ENCODE assay signal across 9 mouse cellular contexts in genomic region chr1:154729269-154729980, GRCm38 (mm10).
DNase-seq lines count a peak whose midpoint lies in the region; ATAC-seq and TF ChIP-seq lines count a peak whose summit lies in the region.
"Had no signal": no experiment of that assay in that cellular context is flagged by ENCODE, and none has a peak within 500 bp of the region (broad histone marks: within the 10 kb centered on the region; RNA-seq: fewer than 3 reads in every experiment).

No protein-coding gene starts in this region.

- H3K9me3 ChIP-seq in liver, embryonic 11.5 days (ENCODE audit: control insufficient read depth, low read length): no peaks in the 10 kb centered on the region
- no peaks in the 10 kb centered on the region for H3K9me3 ChIP-seq in heart, embryonic 10.5 days
- no peaks in the 10 kb centered on the region for H3K9me3 ChIP-seq in midbrain, postnatal 0 days (ENCODE audit: low read length)
- H3K9me3 ChIP-seq: embryonic facial prominence, embryonic 13.5 days had no signal

- peak; percentile 60 for DNase-seq in liver, adult 2 months (ENCODE audit: extremely low read depth, low read depth, low spot score)
- no peak for DNase-seq in liver, embryonic 11.5 days (ENCODE audit: low spot score)
- DNase-seq in adrenal gland, postnatal 36 days: peak; percentile 73 to 79
- peak; percentile 75 for DNase-seq in embryo, embryonic 9.5 days (ENCODE audit: extremely low spot score)
- peak; percentile 17 for DNase-seq in heart, embryonic 10.5 days (ENCODE audit: low spot score)
- DNase-seq in layer of hippocampus, postnatal 36 days: peak; percentile 71 to 80
- DNase-seq in midbrain, postnatal 0 days (ENCODE audit: low spot score): peak; percentile 96
- peak; percentile 46 for DNase-seq in thymus, postnatal 0 days (ENCODE audit: low spot score)

- H3K4me2 ChIP-seq in liver, embryonic 11.5 days: no peak overlapping the region
- no peak overlapping the region for H3K4me2 ChIP-seq in midbrain, postnatal 0 days (ENCODE audit: low read depth, low read length, poor library complexity, severe bottlenecking)
- H3K4me2 ChIP-seq: embryonic facial prominence, embryonic 13.5 days had no signal

- no peaks in the 10 kb centered on the region for H3K36me3 ChIP-seq in liver, adult 2 months (ENCODE audit: control insufficient read depth, insufficient read depth, low read length)
- no peaks in the 10 kb centered on the region for H3K36me3 ChIP-seq in liver, embryonic 11.5 days (ENCODE audit: control insufficient read depth, insufficient read depth, low read length)
- no peaks in the 10 kb centered on the region for H3K36me3 ChIP-seq in heart, embryonic 10.5 days
- no peaks in the 10 kb centered on the region for H3K36me3 ChIP-seq in midbrain, postnatal 0 days (ENCODE audit: insufficient read depth, low read length)
- H3K36me3 ChIP-seq: embryonic facial prominence, embryonic 13.5 days had no signal

- no peak for TF ChIP-seq POLR2A in liver, adult 2 months (IDR thresholded peaks at IDR 0.05; ENCODE audit: extremely low read depth, insufficient read depth, low read length)

- H3K79me2 ChIP-seq in liver, adult 2 months (ENCODE audit: control insufficient read depth, insufficient read depth, low read length): no peaks in the 10 kb centered on the region

- WGBS in liver, adult 2 months: 51% methylated on average over 6 of the region's 6 CpGs
- 53% methylated on average over 6 of the region's 6 CpGs for WGBS in liver, embryonic 11.5 days
- WGBS in heart, embryonic 10.5 days: 53% methylated on average over 6 of the region's 6 CpGs
- 62% methylated on average over 6 of the region's 6 CpGs for WGBS in midbrain, postnatal 0 days

- H3K4me3 ChIP-seq in liver, adult 2 months (ENCODE audit: insufficient read depth, low read depth, low read length): no peak overlapping the region
- no peak overlapping the region for H3K4me3 ChIP-seq in liver, embryonic 11.5 days (ENCODE audit: low read depth, low read length)
- no peak overlapping the region for H3K4me3 ChIP-seq in heart, embryonic 10.5 days
- H3K4me3 ChIP-seq in midbrain, postnatal 0 days (ENCODE audit: low read depth, low read length): no peak overlapping the region
- H3K4me3 ChIP-seq: embryonic facial prominence, embryonic 13.5 days had no signal

- no peak overlapping the region for H3K9ac ChIP-seq in liver, adult 2 months (ENCODE audit: low read depth, low read length)
- no peak overlapping the region for H3K9ac ChIP-seq in liver, embryonic 11.5 days (ENCODE audit: low read depth, low read length)
- no peak overlapping the region for H3K9ac ChIP-seq in midbrain, postnatal 0 days (replicated peaks; ENCODE audit: low read length, poor library complexity, severe bottlenecking)
- H3K9ac ChIP-seq: embryonic facial prominence, embryonic 13.5 days had no signal

- no peaks in the 10 kb centered on the region for H3K4me1 ChIP-seq in liver, adult 2 months (ENCODE audit: control insufficient read depth, insufficient read depth, low read length)
- H3K4me1 ChIP-seq in liver, embryonic 11.5 days (replicated peaks; ENCODE audit: control insufficient read depth, insufficient read depth, low read length): no peaks in the 10 kb centered on the region
- H3K4me1 ChIP-seq in heart, embryonic 10.5 days: peaks cover 18% of the 10 kb centered on the region
- peaks cover 6% of the 10 kb centered on the region; the same call in 1 of the 2 replicates for H3K4me1 ChIP-seq in midbrain, postnatal 0 days (ENCODE audit: insufficient read depth, low read length)

- peak; percentile 50 for TF ChIP-seq CTCF in liver, adult 2 months (IDR thresholded peaks at IDR 0.05; ENCODE audit: low read depth, low read length)
- peak; percentile 97 for TF ChIP-seq CTCF in midbrain, postnatal 0 days (IDR thresholded peaks at IDR 0.05)

- ATAC-seq in liver, embryonic 11.5 days (replicated peaks; ENCODE audit: low FRiP score): no peak
- no peak for ATAC-seq in midbrain, postnatal 0 days (ENCODE audit: low FRiP score)

- H3K27me3 ChIP-seq in liver, adult 2 months (ENCODE audit: control insufficient read depth, insufficient read depth, low read length): peaks cover 5% of the 10 kb centered on the region; the same call in 1 of the 2 replicates
- H3K27me3 ChIP-seq in liver, embryonic 11.5 days (replicated peaks; ENCODE audit: control insufficient read depth, insufficient read depth, low read length): peaks cover 48% of the 10 kb centered on the region
- peaks cover 54% of the 10 kb centered on the region for H3K27me3 ChIP-seq in heart, embryonic 10.5 days (ENCODE audit: insufficient read depth, poor library complexity, severe bottlenecking)
- H3K27me3 ChIP-seq in midbrain, postnatal 0 days (ENCODE audit: insufficient read depth, low read length): no peaks in the 10 kb centered on the region

- no peak overlapping the region for H3K27ac ChIP-seq in liver, adult 2 months (replicated peaks; ENCODE audit: insufficient read depth, low read depth, low read length)
- no peak overlapping the region for H3K27ac ChIP-seq in liver, embryonic 11.5 days (ENCODE audit: low read depth, low read length)
- H3K27ac ChIP-seq in heart, embryonic 10.5 days: no peak overlapping the region
- no peak overlapping the region for H3K27ac ChIP-seq in midbrain, postnatal 0 days (ENCODE audit: low read depth, low read length)
- H3K27ac ChIP-seq: embryonic facial prominence, embryonic 13.5 days had no signal
